Mouse (Mus musculus): ENCODE measurements around the gene Dock1. TPM values are rescaled to one million over a fixed set of nuclear protein-coding genes. Genes with fewer than 3 reads are reported as not detected.

The Dock1 gene
- total and polyA plus RNA-seq, 3 experiments = not detected

DNA sequence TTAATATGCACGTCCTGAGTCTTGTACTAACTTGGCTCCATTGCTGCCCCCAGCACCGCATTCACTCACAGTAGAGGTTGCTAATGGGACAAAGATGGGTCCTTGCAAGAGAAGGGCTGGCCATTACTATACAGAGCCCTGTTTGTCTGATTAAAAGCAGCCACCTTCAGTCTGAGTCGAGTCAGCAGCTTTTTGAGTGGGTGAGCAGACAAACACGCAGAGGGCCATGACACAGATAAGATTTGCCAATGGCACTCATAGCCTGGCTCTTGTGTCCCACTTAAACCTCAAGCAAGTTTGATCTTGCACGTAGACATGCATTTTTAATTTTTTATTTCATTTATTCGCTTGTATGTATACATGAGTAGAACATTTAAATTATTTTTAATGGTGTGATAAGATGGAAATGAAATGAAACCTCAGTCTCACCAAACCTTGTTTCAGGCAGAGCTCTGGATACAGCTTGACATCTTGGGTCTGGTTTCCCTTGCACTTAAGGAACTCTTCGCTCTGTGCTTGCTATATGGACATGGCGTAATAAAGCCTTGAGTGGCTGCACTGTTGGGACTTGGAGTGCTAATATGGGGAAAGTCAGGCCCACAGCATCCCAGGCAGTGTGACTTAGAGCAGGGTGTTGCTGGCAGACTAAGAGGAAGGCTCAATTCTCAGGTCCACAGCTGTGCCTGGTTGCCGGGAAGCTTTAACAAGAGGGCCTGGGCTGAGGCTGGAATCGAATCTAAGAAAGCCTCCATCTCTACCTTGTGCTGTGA lies 455.0 kb downstream of the Dock1 start:
- H3K4me3 ChIP-seq (replicated peaks in 1 of 3; ENCODE audit: low read depth in 2 of 3, low read length in 2 of 3, poor library complexity in 1 of 3) = no peak overlapping the region
- H3K9ac ChIP-seq (ENCODE audit: insufficient read depth, low read depth) = no peak overlapping the region
- peaks cover 86% of the 10 kb centered on the region for H3K9me3 ChIP-seq (replicated peaks; ENCODE audit: low read length)
- dilution Hi-C loops (cut with MboI; ENCODE audit: extremely low pct_ligation_motif_present, extremely low pct_unique_long_range_greater_than_20kb, low sequenced_read_pairs) (no loop called here), in situ Hi-C loops (cut with MboI; ENCODE audit: low pct_ligation_motif_present, low pct_unique_long_range_greater_than_20kb, low sequenced_read_pairs) (no loop called here)
- H3K36me3 ChIP-seq (replicated peaks in 1 of 2; ENCODE audit: control insufficient read depth in 1 of 2, insufficient read depth in 1 of 2, low read length in 1 of 2) = no peaks in the 10 kb centered on the region
- H3K4me1 ChIP-seq (ENCODE audit: control insufficient read depth in 1 of 2, insufficient read depth in 2 of 2) = no peaks in the 10 kb centered on the region
- no peak for TF ChIP-seq MAZ (IDR thresholded peaks at IDR 0.05; ENCODE audit: low read depth, low read length)
- TF ChIP-seq MXI1 (IDR thresholded peaks at IDR 0.05; ENCODE audit: low read depth, low read length) = no peak
- no peak for TF ChIP-seq GABPA (IDR thresholded peaks at IDR 0.05; ENCODE audit: insufficient replicate concordance, low read depth, low read length)
- no peak for TF ChIP-seq TBP (conservative IDR thresholded peaks at IDR 0.05; ENCODE audit: low read depth, low read length)
- TF ChIP-seq NRF1 (IDR thresholded peaks at IDR 0.05; ENCODE audit: low read depth, low read length) = no peak
- no peak for TF ChIP-seq SIN3A (IDR thresholded peaks at IDR 0.05; ENCODE audit: low read length)
- no peak for TF ChIP-seq ZMIZ1 (IDR thresholded peaks at IDR 0.05; ENCODE audit: low read depth, low read length)
- TF ChIP-seq BHLHE40 (IDR thresholded peaks at IDR 0.05; ENCODE audit: low read depth, low read length) = no peak
- TF ChIP-seq RCOR1 (conservative IDR thresholded peaks at IDR 0.05; ENCODE audit: low read depth, low read length) = no peak
- TF ChIP-seq KAT2A (IDR thresholded peaks at IDR 0.05; ENCODE audit: insufficient replicate concordance, low read length) = no peak
- TF ChIP-seq ZC3H11A (IDR thresholded peaks at IDR 0.05; ENCODE audit: low read depth, low read length) = no peak
- TF ChIP-seq NELFE (IDR thresholded peaks at IDR 0.05; ENCODE audit: low read depth, low read length) = no peak
- no peak for TF ChIP-seq CHD1 (IDR thresholded peaks at IDR 0.05; ENCODE audit: low read depth, low read length)
- no peak for TF ChIP-seq ZNF384 (IDR thresholded peaks at IDR 0.05; ENCODE audit: low read depth, low read length)
- TF ChIP-seq HCFC1 (IDR thresholded peaks at IDR 0.05; ENCODE audit: low read depth, low read length) = no peak
- TF ChIP-seq POLR2A (IDR thresholded peaks at IDR 0.05; ENCODE audit: low read depth, low read length) = no peak
- H3K27ac ChIP-seq (ENCODE audit: insufficient read depth, low read depth) = no peak overlapping the region
- no peaks in the 10 kb centered on the region for H3K79me2 ChIP-seq (replicated peaks; ENCODE audit: control insufficient read depth, extremely low read depth, insufficient read depth, poor library complexity, severe bottlenecking)
- no peak for DNase-seq (ENCODE audit: extremely low read depth)
- H3K4me2 ChIP-seq (ENCODE audit: insufficient read depth, low read depth, poor library complexity, severe bottlenecking) = no peak overlapping the region
- H3K27me3 ChIP-seq (replicated peaks) = no peaks in the 10 kb centered on the region

DNA sequence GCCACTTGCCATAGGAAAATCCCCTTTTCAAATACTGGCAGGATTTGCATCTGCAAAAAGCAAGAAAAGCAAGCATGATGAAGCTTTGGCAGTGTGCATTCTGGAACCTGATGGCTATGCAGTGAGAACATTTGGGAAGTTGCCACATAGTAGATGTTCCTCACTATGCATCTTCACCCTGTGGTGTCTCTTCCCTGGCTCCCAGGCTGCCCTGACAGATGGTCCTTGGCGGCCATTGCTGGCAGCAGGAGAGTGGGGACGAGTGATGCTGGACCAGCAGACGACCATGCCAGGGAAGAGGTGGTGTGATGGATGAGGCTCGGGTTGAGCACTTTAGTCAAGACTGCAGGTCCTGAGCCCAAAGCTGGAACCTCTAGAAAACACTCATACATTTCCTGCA lies 462.0 kb downstream of the Dock1 start:
- H3K9ac ChIP-seq (ENCODE audit: insufficient read depth, low read depth) = no peak overlapping the region
- no peak overlapping the region for H3K27ac ChIP-seq (ENCODE audit: insufficient read depth, low read depth)
- peaks cover 75% of the 10 kb centered on the region for H3K9me3 ChIP-seq (replicated peaks; ENCODE audit: low read length)
- no peak overlapping the region for H3K4me3 ChIP-seq (replicated peaks in 1 of 3; ENCODE audit: low read depth in 2 of 3, low read length in 2 of 3, poor library complexity in 1 of 3)
- H3K79me2 ChIP-seq (replicated peaks; ENCODE audit: control insufficient read depth, extremely low read depth, insufficient read depth, poor library complexity, severe bottlenecking) = no peaks in the 10 kb centered on the region
- dilution Hi-C loops (cut with MboI; ENCODE audit: extremely low pct_ligation_motif_present, extremely low pct_unique_long_range_greater_than_20kb, low sequenced_read_pairs) (no loop called here), in situ Hi-C loops (cut with MboI; ENCODE audit: low pct_ligation_motif_present, low pct_unique_long_range_greater_than_20kb, low sequenced_read_pairs) (no loop called here)
- H3K4me1 ChIP-seq (ENCODE audit: control insufficient read depth in 1 of 2, insufficient read depth in 2 of 2) = no peaks in the 10 kb centered on the region
- TF ChIP-seq RAD21 (IDR thresholded peaks at IDR 0.05; ENCODE audit: low read depth, low read length) = no peak
- TF ChIP-seq MAZ (IDR thresholded peaks at IDR 0.05; ENCODE audit: low read depth, low read length) = no peak
- no peak for TF ChIP-seq BHLHE40 (IDR thresholded peaks at IDR 0.05; ENCODE audit: low read depth, low read length)
- no peak for TF ChIP-seq MYC (IDR thresholded peaks at IDR 0.05; ENCODE audit: low read depth, low read length)
- TF ChIP-seq ZMIZ1 (IDR thresholded peaks at IDR 0.05; ENCODE audit: low read depth, low read length) = no peak
- no peak for TF ChIP-seq UBTF (IDR thresholded peaks at IDR 0.05; ENCODE audit: low read depth, low read length)
- no peak for TF ChIP-seq EP300 (IDR thresholded peaks at IDR 0.05; ENCODE audit: low read length)
- DNase-seq (ENCODE audit: extremely low read depth) = no peak
- no peak overlapping the region for H3K4me2 ChIP-seq (ENCODE audit: insufficient read depth, low read depth, poor library complexity, severe bottlenecking)
- H3K36me3 ChIP-seq (replicated peaks in 1 of 2; ENCODE audit: control insufficient read depth in 1 of 2, insufficient read depth in 1 of 2, low read length in 1 of 2) = no peaks in the 10 kb centered on the region
- no peaks in the 10 kb centered on the region for H3K27me3 ChIP-seq (replicated peaks)

Measured in CH12.LX (cell line).